Mouse (Mus musculus): ENCODE data around the gene Isg20l2. TPM values are rescaled to one million over a fixed set of nuclear protein-coding genes. Genes with fewer than 3 reads are reported as not detected.

Isg20l2 gene
- total RNA-seq (2023): 65.7 TPM

GRCm38 (mm10) chr3:87930078-87930795 is at the start of gene Isg20l2, which contains the start of gene Rrnad1:
Gene Isg20l2 (plus strand): TSS chr3:87930314.
Gene Rrnad1 (minus strand): TSS chr3:87930717.

GRCm38 (mm10) chr3:87885281-87886003 is 44.7 kb upstream of the Isg20l2 start, which contains the start of gene Prcc:
Gene Prcc (minus strand): TSS chr3:87885608.

GRCm38 (mm10) chr3:87905880-87906485 is 24.1 kb upstream of the Isg20l2 start, which contains the start of gene Hdgf:
Gene Hdgf (plus strand): TSS chr3:87906321.

GRCm38 (mm10) chr3:87919336-87920108 is 10.6 kb upstream of the Isg20l2 start, which contains the start of gene Mrpl24:
Gene Mrpl24 (plus strand): TSS chr3:87919506.

GRCm38 (mm10) chr3:87948378-87949265 is 18.5 kb downstream of the Isg20l2 start, which contains the start of gene Crabp2:
Gene Crabp2 (plus strand): TSS chr3:87948666.

GRCm38 (mm10) chr3:87970939-87971488 is 40.9 kb downstream of the Isg20l2 start, which contains the start of gene Nes:
Gene Nes (plus strand): TSS chr3:87971078.

Other genes with a start within 250 kb of the Isg20l2 start
- gene Lrrc71, start 181.7 kb upstream of the Isg20l2 start, total RNA-seq (2023): 0.88 TPM
- gene Ntrk1, start 135.2 kb upstream of the Isg20l2 start, total RNA-seq (2023): not detected
- not detected for gene Insrr, start 133.4 kb upstream of the Isg20l2 start, total RNA-seq (2023)
- 23.8 TPM for gene Pear1, start 106.0 kb upstream of the Isg20l2 start, total RNA-seq (2023)
- gene Sh2d2a, start 83.6 kb upstream of the Isg20l2 start, total RNA-seq (2023): 400 TPM
- 64.7 TPM for gene Prcc, start 44.7 kb upstream of the Isg20l2 start, total RNA-seq (2023)
- gene Hdgf, start 24.0 kb upstream of the Isg20l2 start, total RNA-seq (2023): 75.2 TPM
- 142 TPM for gene Mrpl24, start 10.8 kb upstream of the Isg20l2 start, total RNA-seq (2023)
- 28.8 TPM for gene Rrnad1, start 403 bp downstream of the Isg20l2 start, total RNA-seq (2023)
- not detected for gene Crabp2, start 18.4 kb downstream of the Isg20l2 start, total RNA-seq (2023)
- gene Nes, start 40.8 kb downstream of the Isg20l2 start, total RNA-seq (2023): 0.59 TPM
- gene Bcan, start 69.9 kb downstream of the Isg20l2 start, total RNA-seq (2023): not detected
- not detected for gene Hapln2, start 97.3 kb downstream of the Isg20l2 start, total RNA-seq (2023)
- 19.1 TPM for gene Gpatch4, start 112.8 kb downstream of the Isg20l2 start, total RNA-seq (2023)
- gene Naxe, start 128.2 kb downstream of the Isg20l2 start, total RNA-seq (2023): 23.4 TPM
- not detected for gene Ttc24, start 148.0 kb downstream of the Isg20l2 start, total RNA-seq (2023)
- 0.44 TPM for gene Iqgap3, start 151.7 kb downstream of the Isg20l2 start, total RNA-seq (2023)
- 452 TPM for gene Mef2d, start 212.1 kb downstream of the Isg20l2 start, total RNA-seq (2023)

Data from CD4-positive naive resting alpha-beta T cell, adult 76 days (primary cell).